Mouse (Mus musculus) lung, adult 2 months (tissue): ENCODE data around the gene Ivd.

Experiments used
- CTCF ChIP-seq: fragments of 200-500 bp; IDR thresholded peaks from 2 replicates; pipeline ENCODE4 v1.5.1; 2011; ENCODE audit warnings: mild to moderate bottlenecking, low read length, control low read depth; ENCODE audit not compliant: insufficient read depth
- POLR2A ChIP-seq: fragments of 200-500 bp; IDR thresholded peaks from 2 replicates; pipeline ENCODE4 v1.6.1; 2011; ENCODE audit warnings: low read depth, mild to moderate bottlenecking, control low read depth, low read length, borderline replicate concordance; ENCODE audit errors: extremely low read depth

- TF ChIP-seq CTCF, result no peak
- peak; percentile 70; the same call in 1 of the 2 replicates for TF ChIP-seq POLR2A
Measured at GRCm38 (mm10) chr2:118926361-118926997, 64.7 kb downstream of the Ivd start, which contains the start of gene Chst14.
